Mouse (Mus musculus) embryonic fibroblast, embryonic 13.5 days (primary cell): ENCODE measurements around the gene Cys1.

Experiments used
- CTCF ChIP-seq: IDR thresholded peaks from 2 replicates; pipeline ENCODE4 v1.5.1; 2011; ENCODE audit warnings: mild to moderate bottlenecking, control low read depth, low read length, moderate library complexity, borderline replicate concordance; ENCODE audit not compliant: insufficient read depth
- POLR2A ChIP-seq: IDR thresholded peaks from 2 replicates; pipeline ENCODE4 v1.6.1; 2011; ENCODE audit warnings: low read depth, mild to moderate bottlenecking, control low read depth, low read length, moderate library complexity

GRCm38 (mm10) chr12:24697484-24698204, 16.0 kb upstream of the Cys1 start:
- no peak for TF ChIP-seq CTCF
- TF ChIP-seq POLR2A = no peak
